Mouse (Mus musculus) megakaryocyte, embryonic 14.5 days (primary cell): Measurements from ENCODE around the gene BC017158.

Experiments
- FLI1 ChIP-seq: IDR thresholded peaks from 2 replicates; pipeline ENCODE4 v1.6.1; 2012; ENCODE audit warnings: low read length, inconsistent platforms, mixed read lengths
- GATA1 ChIP-seq: IDR thresholded peaks from 3 replicates; pipeline ENCODE4 v1.6.1; 2012; ENCODE audit warnings: mixed read lengths, low read length, inconsistent platforms, borderline replicate concordance

DNA sequence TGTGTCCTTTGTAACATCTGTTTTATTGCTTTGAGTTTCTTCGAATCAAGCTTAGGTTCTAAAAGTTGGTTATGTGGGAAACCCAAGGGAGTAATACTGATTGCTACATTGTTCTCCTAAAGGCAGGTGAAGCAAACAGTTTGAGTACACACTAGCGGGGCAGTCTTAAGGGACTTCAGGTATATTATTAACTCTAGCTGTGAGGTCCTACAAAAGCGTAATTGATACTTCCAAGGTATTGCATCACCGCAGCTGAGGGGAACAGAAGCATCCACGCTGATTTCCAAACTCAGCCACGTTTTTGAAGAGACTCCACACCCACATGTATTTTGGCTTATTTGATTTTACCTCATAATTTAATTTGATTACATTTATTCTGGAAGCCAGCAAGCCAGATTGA lies 6.2 kb upstream of the BC017158 start:
- no peak for TF ChIP-seq GATA1
- no peak for TF ChIP-seq FLI1
